Mouse (Mus musculus) pancreas, adult 10 weeks (tissue): ENCODE measurements around the gene Lemd2. TPM values are rescaled to one million over a fixed set of nuclear protein-coding genes. Genes with fewer than 3 reads are reported as not detected.

Source experiments
- polyA plus RNA-seq: library from polyadenylated mRNA; stranded (reverse); fragments of 350-450 nt; fragmentation: Illumina TruSeq; extraction: RNeasy Lipid Tissue Mini Kit (QIAGEN cat#74804); gene quantifications from one replicate; pipeline ENCODE4 v1.2.3, GENCODE M21; 2015; ENCODE audit warnings: low read depth, low replicate concordance; ENCODE audit not compliant: insufficient read depth

Lemd2 gene
- 16.8 TPM for polyA plus RNA-seq

DNA sequence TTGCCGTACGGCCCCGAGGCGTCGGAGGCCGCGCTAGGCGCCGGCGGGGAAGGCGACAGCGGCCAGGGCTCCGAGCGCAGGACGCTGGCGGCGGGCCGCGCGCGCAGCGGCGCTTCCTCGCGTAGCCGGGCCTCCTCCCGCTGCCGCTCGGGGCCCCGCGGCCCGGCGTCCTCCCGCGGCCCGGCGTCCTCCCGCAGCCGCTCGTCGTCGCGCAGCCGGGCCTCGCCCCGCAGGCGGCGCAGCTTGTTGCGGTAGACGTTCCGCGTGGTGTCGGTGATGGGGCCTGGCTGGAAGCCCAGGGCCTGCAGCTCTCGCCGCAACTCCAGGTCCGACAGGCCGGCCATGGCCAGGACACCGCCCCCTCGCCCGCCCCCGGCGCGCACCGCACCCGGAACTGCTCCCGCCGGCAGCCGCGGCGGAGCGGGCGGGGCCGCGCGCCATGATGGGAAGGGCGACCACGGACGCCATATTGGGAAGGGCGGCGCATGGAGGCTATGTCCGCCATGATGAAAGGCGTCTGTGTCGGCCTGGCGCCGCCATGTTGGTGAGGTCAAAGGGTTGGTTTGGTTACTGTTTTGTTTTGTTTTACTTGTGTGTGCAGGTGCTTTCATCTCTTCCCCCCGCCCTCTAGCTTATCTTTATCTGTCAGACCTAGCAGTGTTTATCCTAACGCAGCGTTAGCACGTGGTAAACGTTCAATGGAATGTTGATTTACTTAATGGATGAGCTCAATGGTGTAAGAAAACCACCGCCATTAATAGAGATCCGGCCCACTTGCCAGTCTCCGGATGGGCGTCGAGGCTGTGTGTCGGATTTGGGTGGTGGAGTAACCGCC is at the start of gene Lemd2:
TSS of gene Lemd2 (minus strand) at position 395 of the 835 bp plus-strand sequence.

DNA sequence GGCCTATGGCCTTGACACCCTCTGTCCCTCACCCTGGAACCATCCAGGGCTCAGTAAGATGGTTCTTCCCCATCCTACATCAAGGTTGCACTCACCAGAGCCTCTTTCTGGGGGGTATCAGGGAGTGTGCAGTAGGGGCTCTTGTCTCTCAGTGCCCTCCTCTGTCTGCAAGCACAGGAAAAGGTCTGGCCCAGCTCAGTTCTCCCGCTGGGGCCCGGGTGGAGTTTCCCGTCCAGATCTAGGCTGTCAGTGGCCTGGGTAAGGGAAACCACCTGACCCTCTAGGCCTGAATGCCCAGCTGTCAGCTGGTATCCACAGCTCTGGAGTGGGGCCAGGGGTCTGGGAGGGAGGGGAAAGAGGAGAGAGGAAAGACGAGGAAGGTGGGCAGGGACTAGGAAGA is 36.7 kb downstream of the Lemd2 start, which contains the start of gene Ip6k3:
TSS of gene Ip6k3 (minus strand) at position 251 of the 400 bp plus-strand sequence.

Other genes starting within 250 kb of the Lemd2 start
- gene Zbtb9, start 231.3 kb downstream of the Lemd2 start, polyA plus RNA-seq = not detected
- gene Bak1, start 175.5 kb downstream of the Lemd2 start, polyA plus RNA-seq = 2.0 TPM
- gene Itpr3, start 147.2 kb downstream of the Lemd2 start, polyA plus RNA-seq = 4.2 TPM
- gene Uqcc2, start 70.6 kb downstream of the Lemd2 start, polyA plus RNA-seq = 68.2 TPM
- not detected for gene Ip6k3, start 36.7 kb downstream of the Lemd2 start, polyA plus RNA-seq